Mouse (Mus musculus): Measurements from ENCODE around the gene Tigit. TPM values are rescaled to one million over a fixed set of nuclear protein-coding genes. Genes with fewer than 3 reads are reported as not detected.

The Tigit gene
- polyA plus RNA-seq (2014; fragmentation: Nextera tagmentation; extraction: Ambion mirVana) = 0.23 TPM in 1 of 2 replicates, not detected in the other

GRCm38 (mm10) chr16:43663978-43664579, at the start of gene Tigit:
Tigit (minus strand) TSS chr16:43664146.
- no peak for ATAC-seq (ENCODE audit: low read depth)
- Histone ChIP-seq H3K9ac (replicated peaks; ENCODE audit: low read depth, low read length) (no peak within 1 kb of the TSS), H3K4me1 (ENCODE audit: control insufficient read depth, insufficient read depth, low read length) (no peaks in the 10 kb centered on the region), H3K4me2 (ENCODE audit: low read depth, low read length) (no peak within 1 kb of the TSS), H3K9me3 (ENCODE audit: control insufficient read depth, low read length) (no peaks in the 10 kb centered on the region), H3K27ac (ENCODE audit: low read depth, low read length) (no peak within 1 kb of the TSS), H3K4me3 (ENCODE audit: low read depth, low read length) (no peak within 1 kb of the TSS), H3K27me3 (ENCODE audit: control insufficient read depth, insufficient read depth, low read length) (no peaks in the 10 kb centered on the region), H3K36me3 (ENCODE audit: control insufficient read depth, insufficient read depth, low read length) (no peaks in the 10 kb centered on the region)
- WGBS = 88% methylated on average over 7 of the region's 7 CpGs

DNA sequence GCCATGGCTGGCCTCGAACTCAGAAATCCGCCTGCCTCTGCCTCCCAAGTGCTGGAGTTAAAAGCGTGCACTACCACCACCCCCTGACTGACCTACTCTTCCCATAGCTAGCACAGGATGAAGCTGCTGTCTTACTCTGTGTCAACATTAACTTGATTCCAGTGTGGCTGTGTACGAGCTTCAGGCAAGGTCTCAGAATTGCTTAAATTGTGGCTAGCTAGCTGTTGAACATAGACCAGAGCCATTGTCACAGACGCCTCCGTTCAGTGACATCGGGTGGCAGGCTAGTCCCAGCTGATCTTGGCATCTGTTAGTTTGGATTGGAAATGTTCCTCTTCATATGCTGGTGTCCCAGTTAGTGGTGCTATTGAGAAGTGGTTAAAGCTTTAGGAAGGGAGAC, 47.4 kb upstream of the Tigit start:
- no peak overlapping the region for H3K27ac ChIP-seq (ENCODE audit: low read depth, low read length)
- H3K4me1 ChIP-seq (ENCODE audit: control insufficient read depth, insufficient read depth, low read length) = 0 out of 2 replicates have a peak, but pooled peaks cover 2% of the 10 kb centered on the region
- no peak for ATAC-seq (ENCODE audit: low read depth)
- no peak overlapping the region for H3K9ac ChIP-seq (replicated peaks; ENCODE audit: low read depth, low read length)
- no peak overlapping the region for H3K4me2 ChIP-seq (ENCODE audit: low read depth, low read length)
- no peaks in the 10 kb centered on the region for H3K9me3 ChIP-seq (ENCODE audit: control insufficient read depth, low read length)
- H3K27me3 ChIP-seq (ENCODE audit: control insufficient read depth, insufficient read depth, low read length) = no peaks in the 10 kb centered on the region
- 94% methylated on average over 7 of the region's 7 CpGs for WGBS
- no peak overlapping the region for H3K4me3 ChIP-seq (ENCODE audit: low read depth, low read length)
- no peaks in the 10 kb centered on the region for H3K36me3 ChIP-seq (ENCODE audit: control insufficient read depth, insufficient read depth, low read length)

GRCm38 (mm10) chr16:43710651-43711050, 46.7 kb upstream of the Tigit start:
- no peak overlapping the region for H3K9ac ChIP-seq (replicated peaks; ENCODE audit: low read depth, low read length)
- no peaks in the 10 kb centered on the region for H3K27me3 ChIP-seq (ENCODE audit: control insufficient read depth, insufficient read depth, low read length)
- no peak for ATAC-seq (ENCODE audit: low read depth)
- 92% methylated on average over 11 of the region's 11 CpGs for WGBS
- H3K36me3 ChIP-seq (ENCODE audit: control insufficient read depth, insufficient read depth, low read length) = no peaks in the 10 kb centered on the region
- H3K4me1 ChIP-seq (ENCODE audit: control insufficient read depth, insufficient read depth, low read length) = 0 out of 2 replicates have a peak, but pooled peaks cover 2% of the 10 kb centered on the region
- no peak overlapping the region for H3K27ac ChIP-seq (ENCODE audit: low read depth, low read length)
- H3K4me3 ChIP-seq (ENCODE audit: low read depth, low read length) = no peak overlapping the region
- no peaks in the 10 kb centered on the region for H3K9me3 ChIP-seq (ENCODE audit: control insufficient read depth, low read length)
- no peak overlapping the region for H3K4me2 ChIP-seq (ENCODE audit: low read depth, low read length)

DNA sequence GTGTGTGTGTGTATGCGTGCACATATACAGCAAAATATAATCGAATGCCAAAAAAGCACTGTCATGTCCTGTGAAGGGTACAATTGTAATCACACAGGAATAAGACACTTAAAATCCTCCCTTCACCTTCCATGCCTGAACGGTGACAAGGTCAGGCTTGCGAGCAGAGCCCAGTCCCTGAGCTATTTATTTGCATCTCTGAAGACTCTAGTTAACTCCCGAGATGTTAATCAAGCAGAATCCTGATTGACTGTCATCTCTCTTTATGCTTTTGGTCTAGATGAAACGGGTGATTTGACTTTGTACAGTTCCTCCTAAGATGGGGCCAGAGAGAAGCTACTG, 46.2 kb upstream of the Tigit start:
- Histone ChIP-seq H3K4me2 (ENCODE audit: low read depth, low read length) (no peak overlapping the region), H3K27me3 (ENCODE audit: control insufficient read depth, insufficient read depth, low read length) (no peaks in the 10 kb centered on the region), H3K4me3 (ENCODE audit: low read depth, low read length) (no peak overlapping the region), H3K4me1 (ENCODE audit: control insufficient read depth, insufficient read depth, low read length) (0 out of 2 replicates have a peak, but pooled peaks cover 2% of the 10 kb centered on the region), H3K27ac (ENCODE audit: low read depth, low read length) (peak overlapping the region; percentile 52; the same call in 1 of the 2 replicates), H3K9ac (replicated peaks; ENCODE audit: low read depth, low read length) (no peak overlapping the region), H3K36me3 (ENCODE audit: control insufficient read depth, insufficient read depth, low read length) (no peaks in the 10 kb centered on the region), H3K9me3 (ENCODE audit: control insufficient read depth, low read length) (no peaks in the 10 kb centered on the region)
- WGBS = 53% methylated on average over 6 of the region's 6 CpGs
- 0 out of 2 replicates have a peak, but pooled peaks have one; percentile 13 for ATAC-seq (ENCODE audit: low read depth)

- Histone ChIP-seq H3K4me1 (ENCODE audit: control insufficient read depth, insufficient read depth, low read length) (0 out of 2 replicates have a peak, but pooled peaks cover 2% of the 10 kb centered on the region), H3K27ac (ENCODE audit: low read depth, low read length) (peak overlapping the region; percentile 52; the same call in 1 of the 2 replicates), H3K27me3 (ENCODE audit: control insufficient read depth, insufficient read depth, low read length) (no peaks in the 10 kb centered on the region), H3K9ac (replicated peaks; ENCODE audit: low read depth, low read length) (no peak overlapping the region), H3K4me2 (ENCODE audit: low read depth, low read length) (peak overlapping the region; percentile 40), H3K9me3 (ENCODE audit: control insufficient read depth, low read length) (no peaks in the 10 kb centered on the region), H3K4me3 (ENCODE audit: low read depth, low read length) (peak overlapping the region; percentile 6; the same call in 1 of the 2 replicates), H3K36me3 (ENCODE audit: control insufficient read depth, insufficient read depth, low read length) (no peaks in the 10 kb centered on the region)
- ATAC-seq (ENCODE audit: low read depth) = peak; percentile 41; the same call in 1 of the 2 replicates
- 37% methylated on average over 9 of the region's 9 CpGs for WGBS
Observed at GRCm38 (mm10) chr16:43709432-43710133, 45.6 kb upstream of the Tigit start.

- Histone ChIP-seq H3K9me3 (ENCODE audit: control insufficient read depth, low read length) (no peaks in the 10 kb centered on the region), H3K4me3 (ENCODE audit: low read depth, low read length) (peak overlapping the region; percentile 6), H3K4me2 (ENCODE audit: low read depth, low read length) (peak overlapping the region; percentile 40), H3K27ac (ENCODE audit: low read depth, low read length) (peak overlapping the region; percentile 52; the same call in 1 of the 2 replicates), H3K4me1 (ENCODE audit: control insufficient read depth, insufficient read depth, low read length) (0 out of 2 replicates have a peak, but pooled peaks cover 2% of the 10 kb centered on the region), H3K9ac (replicated peaks; ENCODE audit: low read depth, low read length) (no peak overlapping the region), H3K27me3 (ENCODE audit: control insufficient read depth, insufficient read depth, low read length) (no peaks in the 10 kb centered on the region), H3K36me3 (ENCODE audit: control insufficient read depth, insufficient read depth, low read length) (no peaks in the 10 kb centered on the region)
- ATAC-seq (ENCODE audit: low read depth) = peak; percentile 83
- WGBS = 49% methylated on average over 15 of the region's 15 CpGs
Observed at GRCm38 (mm10) chr16:43709062-43709413, 45.1 kb upstream of the Tigit start.

- 0 out of 2 replicates have a peak, but pooled peaks cover 2% of the 10 kb centered on the region for H3K4me1 ChIP-seq (ENCODE audit: control insufficient read depth, insufficient read depth, low read length)
- H3K36me3 ChIP-seq (ENCODE audit: control insufficient read depth, insufficient read depth, low read length) = no peaks in the 10 kb centered on the region
- H3K9ac ChIP-seq (replicated peaks; ENCODE audit: low read depth, low read length) = no peak overlapping the region
- no peaks in the 10 kb centered on the region for H3K9me3 ChIP-seq (ENCODE audit: control insufficient read depth, low read length)
- peak overlapping the region; percentile 52; the same call in 1 of the 2 replicates for H3K27ac ChIP-seq (ENCODE audit: low read depth, low read length)
- ATAC-seq (ENCODE audit: low read depth) = peak; percentile 66
- H3K4me3 ChIP-seq (ENCODE audit: low read depth, low read length) = peak overlapping the region; percentile 6
- WGBS = 30% methylated on average over 13 of the region's 13 CpGs
- H3K27me3 ChIP-seq (ENCODE audit: control insufficient read depth, insufficient read depth, low read length) = no peaks in the 10 kb centered on the region
- peak overlapping the region; percentile 40 for H3K4me2 ChIP-seq (ENCODE audit: low read depth, low read length)
Observed at GRCm38 (mm10) chr16:43708335-43709061, 44.6 kb upstream of the Tigit start.

DNA sequence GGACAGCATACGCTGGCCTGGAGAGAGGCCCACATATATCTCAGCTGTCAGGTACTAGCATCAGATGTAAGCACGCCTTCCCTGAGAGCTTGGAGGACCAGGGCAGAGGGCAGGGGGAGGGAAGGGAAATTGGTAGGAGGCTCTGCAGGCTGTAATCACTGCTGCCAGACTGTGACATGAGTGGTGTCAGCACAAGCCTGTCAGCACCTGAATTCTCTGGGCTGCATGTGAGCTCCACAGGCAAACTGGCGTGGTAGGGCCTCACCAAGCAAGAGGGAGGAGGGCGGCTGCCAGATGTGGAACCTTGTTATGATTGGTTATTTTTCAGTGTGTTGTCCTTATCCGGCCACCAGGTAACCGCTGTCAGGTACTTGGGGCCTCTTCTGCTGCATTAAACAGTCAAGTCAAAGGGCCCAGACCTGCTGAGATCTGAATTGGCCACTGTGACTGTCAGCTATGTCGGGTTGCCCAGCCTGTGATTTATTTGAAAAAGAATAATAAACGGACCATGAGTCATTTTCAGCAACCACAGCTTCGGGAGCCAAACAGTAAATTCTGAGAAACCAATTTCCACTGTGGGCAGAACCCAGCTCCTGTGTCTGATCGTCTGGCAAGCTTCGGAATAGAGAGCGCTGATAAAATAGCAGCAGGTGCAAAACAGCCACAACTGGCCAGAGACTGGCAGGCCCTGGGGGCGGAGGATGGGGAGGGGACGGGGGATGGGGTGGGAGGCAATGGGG, 38.0 kb upstream of the Tigit start:
- 48% methylated on average over 14 of the region's 14 CpGs for WGBS
- peak; percentile 61; the same call in 1 of the 2 replicates for ATAC-seq (ENCODE audit: low read depth)
- H3K27ac ChIP-seq (ENCODE audit: low read depth, low read length) = no peak overlapping the region

More for the DNA sequence above, 38.0 kb upstream of the Tigit start:
- no peaks in the 10 kb centered on the region for H3K4me1 ChIP-seq (ENCODE audit: control insufficient read depth, insufficient read depth, low read length)
- no peaks in the 10 kb centered on the region for H3K27me3 ChIP-seq (ENCODE audit: control insufficient read depth, insufficient read depth, low read length)
- no peaks in the 10 kb centered on the region for H3K9me3 ChIP-seq (ENCODE audit: control insufficient read depth, low read length)
- no peak overlapping the region for H3K9ac ChIP-seq (replicated peaks; ENCODE audit: low read depth, low read length)
- H3K36me3 ChIP-seq (ENCODE audit: control insufficient read depth, insufficient read depth, low read length) = no peaks in the 10 kb centered on the region
- H3K4me2 ChIP-seq (ENCODE audit: low read depth, low read length) = no peak overlapping the region
- no peak overlapping the region for H3K4me3 ChIP-seq (ENCODE audit: low read depth, low read length)

Measured in neural tube, embryonic 14.5 days (tissue).